Comparison of ENCODE assay signal across 8 mouse cellular contexts in genomic region chr2:84827283-84827920, GRCm38 (mm10). TPM values are rescaled to one million over a fixed set of nuclear protein-coding genes. Genes with fewer than 3 reads are reported as not detected.
DNase-seq lines count a peak whose midpoint lies in the region; ATAC-seq lines count a peak whose summit lies in the region.

No protein-coding gene starts in this region.

- H3K27ac ChIP-seq in intestine, embryonic 16.5 days (ENCODE audit: low read length), result peak overlapping the region; percentile 65
- peak overlapping the region; percentile 32 for H3K27ac ChIP-seq in macrophage

- no peaks in the 10 kb centered on the region for H3K27me3 ChIP-seq in intestine, embryonic 16.5 days (replicated peaks; ENCODE audit: control insufficient read depth, insufficient read depth, low read length)

- peak; percentile 12 for DNase-seq in left cerebral cortex, postnatal 4 days
- no peak for DNase-seq in left cerebral cortex, adult 18-20 months (ENCODE audit: low spot score in 2 of 2)
- DNase-seq in adrenal gland, postnatal 14 days, result peak; percentile 59
- no peak for DNase-seq in frontal cortex, postnatal 14 days (ENCODE audit: low spot score in 2 of 2)
- DNase-seq in left cerebral cortex, postnatal 14 days (ENCODE audit: low spot score in 2 of 2), result no peak

- whole genome bisulfite sequencing in intestine, embryonic 16.5 days, result under 1% methylated on average over 29 of the region's 29 CpGs
- 2% methylated on average over 29 of the region's 29 CpGs for WGBS in macrophage (ENCODE audit: missing documents)

- peaks cover 22% of the 10 kb centered on the region; the same call in 1 of the 2 replicates for H3K79me2 ChIP-seq in macrophage (ENCODE audit: inconsistent target)

- H3K36me3 ChIP-seq in intestine, embryonic 16.5 days (ENCODE audit: control insufficient read depth, insufficient read depth, low read length), result no peaks in the 10 kb centered on the region
- H3K36me3 ChIP-seq in macrophage (ENCODE audit: inconsistent target), result 0 out of 2 replicates have a peak, but pooled peaks cover 10% of the 10 kb centered on the region

- peak; percentile 79 for ATAC-seq in erythroid progenitor cell, adult 5-6 weeks (replicated peaks; ENCODE audit: low FRiP score, poor library complexity, severe bottlenecking)
- ATAC-seq in intestine, embryonic 16.5 days, result peak; percentile 71

- intact Hi-C loops in left cerebral cortex, postnatal 4 days (cut with DNase I), result no loop called here
- intact Hi-C loops in left cerebral cortex, postnatal 14 days (cut with DNase I), result loop anchor here (2.0 kb wide), 1 partner anchor 209 kb away; the partner anchor contains the start of genes P2rx3 and Ssrp1

- peak overlapping the region; percentile 77 for H3K9ac ChIP-seq in intestine, embryonic 16.5 days (ENCODE audit: low read depth, low read length)

- H3K9me3 ChIP-seq in intestine, embryonic 16.5 days (ENCODE audit: control insufficient read depth, low read length), result no peaks in the 10 kb centered on the region

- H3K4me2 ChIP-seq in intestine, embryonic 16.5 days (ENCODE audit: low read depth, low read length), result peak overlapping the region; percentile 94

- H3K4me3 ChIP-seq in intestine, embryonic 16.5 days (ENCODE audit: low read length), result peak overlapping the region; percentile 90
- H3K4me3 ChIP-seq in macrophage (ENCODE audit: inconsistent target), result peak overlapping the region; percentile 99

- peaks cover 12% of the 10 kb centered on the region for H3K4me1 ChIP-seq in intestine, embryonic 16.5 days (ENCODE audit: control insufficient read depth, insufficient read depth, low read length)

RNA-seq across cellular contexts. Expression of gene Timm10, which starts 0.6 kb away (rescaled TPM):
- total RNA-seq in left cerebral cortex, postnatal 4 days (2021), result 10 to 100 TPM; 55.5 to 60.4 TPM
- 10 to 100 TPM; 46.9 to 57.8 TPM for total RNA-seq in left cerebral cortex, adult 18-20 months (2021)
- total RNA-seq in adrenal gland, postnatal 14 days (2021), result 54.2 and 73.7 TPM in 2 replicates
- total RNA-seq in erythroid progenitor cell, adult 5-6 weeks (2015; ENCODE audit: low replicate concordance), result 16.8 and 17.3 TPM in 2 replicates
- 6.5 TPM in 1 of 2 replicates, not detected in the other for total RNA-seq in erythroid progenitor cell, adult 5-6 weeks (2017; ENCODE audit: low replicate concordance)
- polyA plus RNA-seq in intestine, embryonic 16.5 days (2015; fragmentation: Nextera tagmentation; extraction: Ambion mirVana), result 59.7 and 61.5 TPM in 2 replicates
- 1 to 10 TPM in 23 of 26 experiments, not detected in 3; 1.6 to 7.8 (median 4.2) TPM for total RNA-seq in macrophage (2018; cell fraction: chromatin; rRNA removed)
- 10 to 100 TPM; 23.5 to 36.3 (median 30.4) TPM for total RNA-seq in macrophage (2018; cell fraction: cytosol; rRNA removed)
- total RNA-seq in macrophage (2018; cell fraction: nucleus; rRNA removed), result 10 to 100 TPM in 17 of 26 experiments, 1 to 10 TPM in 9; 3.2 to 20.1 (median 11.0) TPM
- 22.0 to 55.9 TPM (median 31.3 TPM) in 3 replicates for polyA plus RNA-seq in macrophage (2018)
- total RNA-seq in left cerebral cortex, postnatal 14 days (2021), result 10 to 100 TPM; 59.7 to 63.5 TPM

RNA-seq across cellular contexts. Expression of gene Smtnl1, which starts 5.0 kb away (rescaled TPM):
- total RNA-seq in left cerebral cortex, postnatal 4 days (2021), result not detected
- not detected for total RNA-seq in left cerebral cortex, adult 18-20 months (2021)
- total RNA-seq in adrenal gland, postnatal 14 days (2021), result not detected in 2 replicates
- not detected in 2 replicates for total RNA-seq in erythroid progenitor cell, adult 5-6 weeks (2015; ENCODE audit: low replicate concordance)
- total RNA-seq in erythroid progenitor cell, adult 5-6 weeks (2017; ENCODE audit: low replicate concordance), result not detected in 2 replicates
- polyA plus RNA-seq in intestine, embryonic 16.5 days (2015; fragmentation: Nextera tagmentation; extraction: Ambion mirVana), result 0.10 and 0.17 TPM in 2 replicates
- total RNA-seq in macrophage (2018; cell fraction: chromatin; rRNA removed), result not detected
- not detected for total RNA-seq in macrophage (2018; cell fraction: cytosol; rRNA removed)
- total RNA-seq in macrophage (2018; cell fraction: nucleus; rRNA removed), result not detected
- not detected in 3 replicates for polyA plus RNA-seq in macrophage (2018)
- not detected for total RNA-seq in left cerebral cortex, postnatal 14 days (2021)

RNA-seq across cellular contexts. Expression of gene Slc43a1, which starts 11.2 kb away (rescaled TPM):
- 1 to 10 TPM in 1 of 2 experiments, under 1 TPM in 1; 0.46 to 1.3 TPM for total RNA-seq in left cerebral cortex, postnatal 4 days (2021)
- total RNA-seq in left cerebral cortex, adult 18-20 months (2021), result under 1 TPM; 0.21 to 0.23 TPM
- total RNA-seq in adrenal gland, postnatal 14 days (2021), result 5.2 and 9.3 TPM in 2 replicates
- total RNA-seq in erythroid progenitor cell, adult 5-6 weeks (2015; ENCODE audit: low replicate concordance), result 716 and 794 TPM in 2 replicates
- 395 and 487 TPM in 2 replicates for total RNA-seq in erythroid progenitor cell, adult 5-6 weeks (2017; ENCODE audit: low replicate concordance)
- 12.8 and 14.6 TPM in 2 replicates for polyA plus RNA-seq in intestine, embryonic 16.5 days (2015; fragmentation: Nextera tagmentation; extraction: Ambion mirVana)
- under 1 TPM in 2 of 26 experiments, not detected in 24; 0.29 to 0.57 TPM for total RNA-seq in macrophage (2018; cell fraction: chromatin; rRNA removed)
- under 1 TPM in 1 of 26 experiments, not detected in 25; 0.05 TPM for total RNA-seq in macrophage (2018; cell fraction: cytosol; rRNA removed)
- total RNA-seq in macrophage (2018; cell fraction: nucleus; rRNA removed), result not detected
- polyA plus RNA-seq in macrophage (2018), result 0.10 to 0.20 TPM in 2 of 3 replicates, not detected in the other
- total RNA-seq in left cerebral cortex, postnatal 14 days (2021), result under 1 TPM; 0.15 to 0.24 TPM

RNA-seq across cellular contexts. Expression of gene Ube2l6, which starts 28.8 kb away (rescaled TPM):
- total RNA-seq in left cerebral cortex, postnatal 4 days (2021), result 1 to 10 TPM; 5.3 to 5.7 TPM
- 1 to 10 TPM; 8.2 to 8.5 TPM for total RNA-seq in left cerebral cortex, adult 18-20 months (2021)
- total RNA-seq in adrenal gland, postnatal 14 days (2021), result 45.6 and 48.7 TPM in 2 replicates
- 424 and 462 TPM in 2 replicates for total RNA-seq in erythroid progenitor cell, adult 5-6 weeks (2015; ENCODE audit: low replicate concordance)
- total RNA-seq in erythroid progenitor cell, adult 5-6 weeks (2017; ENCODE audit: low replicate concordance), result 282 and 312 TPM in 2 replicates
- polyA plus RNA-seq in intestine, embryonic 16.5 days (2015; fragmentation: Nextera tagmentation; extraction: Ambion mirVana), result 47.5 and 49.9 TPM in 2 replicates
- total RNA-seq in macrophage (2018; cell fraction: chromatin; rRNA removed), result 10 to 100 TPM in 24 of 26 experiments, 1 to 10 TPM in 2; 3.9 to 92.3 (median 46.7) TPM
- total RNA-seq in macrophage (2018; cell fraction: cytosol; rRNA removed), result 100 to 1,000 TPM in 22 of 26 experiments, 10 to 100 TPM in 4; 83.2 to 417 (median 233) TPM
- total RNA-seq in macrophage (2018; cell fraction: nucleus; rRNA removed), result 100 to 1,000 TPM in 14 of 26 experiments, 10 to 100 TPM in 12; 33.9 to 328 (median 145) TPM
- 74.5 to 138 TPM (median 98.4 TPM) in 3 replicates for polyA plus RNA-seq in macrophage (2018)
- total RNA-seq in left cerebral cortex, postnatal 14 days (2021), result 1 to 10 TPM; 5.1 to 6.0 TPM

RNA-seq across cellular contexts. Expression of gene Serping1, which starts 52.2 kb away (rescaled TPM):
- 1 to 10 TPM; 5.6 to 6.2 TPM for total RNA-seq in left cerebral cortex, postnatal 4 days (2021)
- total RNA-seq in left cerebral cortex, adult 18-20 months (2021), result 1 to 10 TPM; 8.5 to 9.2 TPM
- total RNA-seq in adrenal gland, postnatal 14 days (2021), result 73.1 and 93.2 TPM in 2 replicates
- total RNA-seq in erythroid progenitor cell, adult 5-6 weeks (2015; ENCODE audit: low replicate concordance), result 0.72 and 12.6 TPM in 2 replicates
- 1.8 and 3.8 TPM in 2 replicates for total RNA-seq in erythroid progenitor cell, adult 5-6 weeks (2017; ENCODE audit: low replicate concordance)
- polyA plus RNA-seq in intestine, embryonic 16.5 days (2015; fragmentation: Nextera tagmentation; extraction: Ambion mirVana), result 62.5 and 62.6 TPM in 2 replicates
- 1 to 10 TPM in 1 of 26 experiments, under 1 TPM in 1, not detected in 24; 0.25 to 3.7 TPM for total RNA-seq in macrophage (2018; cell fraction: chromatin; rRNA removed)
- total RNA-seq in macrophage (2018; cell fraction: cytosol; rRNA removed), result under 1 TPM in 9 of 26 experiments, not detected in 17; 0.09 to 0.33 (median 0.14) TPM
- total RNA-seq in macrophage (2018; cell fraction: nucleus; rRNA removed), result 1 to 10 TPM in 1 of 26 experiments, under 1 TPM in 6, not detected in 19; 0.24 to 1.7 (median 0.42) TPM
- polyA plus RNA-seq in macrophage (2018), result 0.07 TPM in 1 of 3 replicates, not detected in the others
- 1 to 10 TPM; 5.9 to 6.8 TPM for total RNA-seq in left cerebral cortex, postnatal 14 days (2021)

Comparison
In these comparisons a context has a peak if more than half of its experiments do, and no peak if none do; other contexts are left out.
1. DNase-seq: peak in left cerebral cortex, postnatal 4 days (single experiment) and adrenal gland, postnatal 14 days (single experiment); none in left cerebral cortex, adult 18-20 months (0 of 2), frontal cortex, postnatal 14 days (0 of 2) and left cerebral cortex, postnatal 14 days (0 of 2).
2. RNA of gene Slc43a1, which starts 11.2 kb away (total RNA-seq): 395 to 794 TPM in erythroid progenitor cell, adult 5-6 weeks; 5.2 to 9.3 TPM in adrenal gland, postnatal 14 days, 0.46 to 1.3 TPM in left cerebral cortex, postnatal 4 days, 0.15 to 0.24 TPM in left cerebral cortex, postnatal 14 days and 0.21 to 0.23 TPM in left cerebral cortex, adult 18-20 months; every median in the first group is over 10 times any median in the second.